Mouse (Mus musculus): ENCODE data around the gene Vamp8. TPM values are rescaled to one million over a fixed set of nuclear protein-coding genes. Genes with fewer than 3 reads are reported as not detected.

Gene Vamp8
- total RNA-seq, 1 experiment from 2014 or later = 270 TPM

DNA sequence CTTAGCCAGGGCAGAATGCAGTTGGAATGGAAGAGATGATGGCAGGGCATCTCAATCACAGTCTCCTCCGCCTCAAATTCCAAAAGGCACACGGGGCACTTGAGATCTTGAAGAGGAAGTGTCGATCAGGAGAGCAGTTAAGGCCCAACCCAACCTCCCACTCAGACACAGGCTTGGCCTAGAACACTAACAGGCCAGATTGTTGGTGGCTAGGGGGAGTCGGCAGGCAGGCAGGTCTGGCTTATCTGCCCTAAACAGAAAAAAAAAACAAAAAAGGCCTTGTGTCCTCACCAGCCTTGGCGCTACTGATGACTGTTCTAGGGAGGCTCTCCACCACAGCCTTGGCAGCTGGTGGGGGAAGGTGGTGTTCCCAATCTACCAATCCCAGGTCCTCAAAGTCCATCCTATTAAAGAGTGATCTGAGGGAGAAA is 29.4 kb downstream of the Vamp8 start:
- ATAC-seq (replicated peaks in 1 of 2; ENCODE audit: insufficient read depth in 1 of 2, low FRiP score in 2 of 2, low TSS enrichment in 1 of 2, low read depth in 1 of 2, poor library complexity in 2 of 2, severe bottlenecking in 2 of 2) = no peak

GRCm38 (mm10) chr6:72360599-72360935 is 29.9 kb downstream of the Vamp8 start:
- ATAC-seq (replicated peaks in 1 of 2; ENCODE audit: insufficient read depth in 1 of 2, low FRiP score in 2 of 2, low TSS enrichment in 1 of 2, low read depth in 1 of 2, poor library complexity in 2 of 2, severe bottlenecking in 2 of 2) = no peak

GRCm38 (mm10) chr6:72359891-72360598 is 30.5 kb downstream of the Vamp8 start:
- no peak for ATAC-seq (replicated peaks in 1 of 2; ENCODE audit: insufficient read depth in 1 of 2, low FRiP score in 2 of 2, low TSS enrichment in 1 of 2, low read depth in 1 of 2, poor library complexity in 2 of 2, severe bottlenecking in 2 of 2)

GRCm38 (mm10) chr6:72359343-72359742 is 31.2 kb downstream of the Vamp8 start:
- no peak for ATAC-seq (replicated peaks in 1 of 2; ENCODE audit: insufficient read depth in 1 of 2, low FRiP score in 2 of 2, low TSS enrichment in 1 of 2, low read depth in 1 of 2, poor library complexity in 2 of 2, severe bottlenecking in 2 of 2)

DNA sequence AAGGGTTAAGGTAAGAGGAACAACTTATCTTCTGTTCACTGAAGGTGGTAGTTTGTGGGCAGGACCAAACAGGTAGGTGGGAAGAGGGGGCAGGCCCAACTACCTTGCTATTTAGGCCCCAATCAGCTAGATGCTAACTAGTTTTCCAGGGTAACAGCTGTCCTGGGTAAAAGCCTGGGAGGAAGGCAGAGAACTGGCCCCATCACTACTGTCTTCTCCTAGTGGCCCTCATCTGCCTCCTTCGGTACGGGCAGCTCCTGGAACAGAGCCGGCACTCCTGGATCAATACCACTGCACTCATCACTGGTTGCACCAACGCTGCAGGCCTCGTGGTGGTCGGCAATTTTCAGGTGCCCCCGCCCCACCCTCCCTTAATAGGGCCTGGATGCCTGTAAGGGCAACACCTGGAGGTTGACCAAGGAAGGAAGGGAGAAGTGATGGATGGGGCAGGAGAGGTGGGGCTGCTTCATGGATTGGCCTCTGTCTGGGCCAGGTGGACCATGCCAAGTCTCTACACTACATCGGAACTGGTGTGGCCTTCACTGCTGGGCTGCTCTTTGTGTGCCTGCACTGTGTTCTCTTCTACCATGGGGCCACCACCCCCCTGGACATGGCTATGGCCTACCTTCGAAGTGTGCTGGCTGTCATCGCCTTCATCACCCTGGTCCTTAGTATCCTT is 32.3 kb downstream of the Vamp8 start:
- ATAC-seq (replicated peaks in 1 of 2; ENCODE audit: insufficient read depth in 1 of 2, low FRiP score in 2 of 2, low TSS enrichment in 1 of 2, low read depth in 1 of 2, poor library complexity in 2 of 2, severe bottlenecking in 2 of 2) = no peak

- ATAC-seq (replicated peaks in 1 of 2; ENCODE audit: insufficient read depth in 1 of 2, low FRiP score in 2 of 2, low TSS enrichment in 1 of 2, low read depth in 1 of 2, poor library complexity in 2 of 2, severe bottlenecking in 2 of 2) = no peak
Observed at GRCm38 (mm10) chr6:72357164-72358079, 33.1 kb downstream of the Vamp8 start.

- ATAC-seq (replicated peaks in 1 of 2; ENCODE audit: insufficient read depth in 1 of 2, low FRiP score in 2 of 2, low TSS enrichment in 1 of 2, low read depth in 1 of 2, poor library complexity in 2 of 2, severe bottlenecking in 2 of 2) = no peak
Observed at GRCm38 (mm10) chr6:72356001-72356532, 34.4 kb downstream of the Vamp8 start.

DNA sequence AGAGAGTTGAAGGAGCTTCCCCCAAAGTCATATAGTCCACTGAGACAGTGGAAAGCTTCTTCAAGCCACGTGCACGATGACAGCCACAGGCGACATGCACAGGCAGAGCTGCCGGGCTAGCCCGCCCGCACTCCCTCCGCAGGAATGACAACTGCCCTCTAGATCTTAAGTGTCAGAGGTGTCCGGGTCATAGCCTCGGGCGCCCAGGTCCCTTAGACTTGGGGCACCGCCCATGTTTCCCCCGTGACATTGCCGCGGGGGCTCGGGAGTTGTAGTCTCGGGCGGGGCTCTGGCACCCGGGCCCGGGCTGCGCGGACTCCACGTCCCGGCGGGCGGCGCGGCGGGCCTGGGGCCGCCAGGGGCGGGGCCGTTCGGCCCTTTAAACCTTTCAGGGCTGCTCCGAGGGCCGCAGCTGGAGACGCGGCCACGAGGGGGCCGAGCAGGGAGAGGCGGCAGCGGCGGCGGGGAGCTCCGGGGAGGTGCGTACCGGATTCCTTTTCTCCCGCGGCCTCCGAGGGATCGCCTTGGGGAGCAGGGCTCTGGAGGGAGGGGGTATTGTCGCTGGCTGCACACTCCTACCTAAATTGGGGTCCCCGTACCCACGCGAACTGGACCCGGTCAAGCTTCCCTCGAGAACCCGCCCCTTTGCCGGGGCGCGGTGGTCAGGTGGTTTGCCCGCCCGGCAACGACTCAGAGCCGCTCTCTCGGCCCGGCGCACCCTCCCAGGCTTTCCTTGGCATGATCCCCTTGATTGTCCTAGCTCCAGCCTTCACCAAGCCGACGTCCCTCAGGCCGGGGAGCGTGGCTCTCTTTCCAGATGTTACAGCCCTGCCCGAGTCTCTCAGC is 35.2 kb downstream of the Vamp8 start, which contains the start of gene Tmem150a:
Tmem150a (plus strand) TSS at position 382 of the 846 bp plus-strand sequence.
- peak; percentile 42 to 61 for ATAC-seq (replicated peaks in 1 of 2; ENCODE audit: insufficient read depth in 1 of 2, low FRiP score in 2 of 2, low TSS enrichment in 1 of 2, low read depth in 1 of 2, poor library complexity in 2 of 2, severe bottlenecking in 2 of 2)

- no peak for ATAC-seq (replicated peaks in 1 of 2; ENCODE audit: insufficient read depth in 1 of 2, low FRiP score in 2 of 2, low TSS enrichment in 1 of 2, low read depth in 1 of 2, poor library complexity in 2 of 2, severe bottlenecking in 2 of 2)
Observed at GRCm38 (mm10) chr6:72354025-72354424, 36.5 kb downstream of the Vamp8 start.

DNA sequence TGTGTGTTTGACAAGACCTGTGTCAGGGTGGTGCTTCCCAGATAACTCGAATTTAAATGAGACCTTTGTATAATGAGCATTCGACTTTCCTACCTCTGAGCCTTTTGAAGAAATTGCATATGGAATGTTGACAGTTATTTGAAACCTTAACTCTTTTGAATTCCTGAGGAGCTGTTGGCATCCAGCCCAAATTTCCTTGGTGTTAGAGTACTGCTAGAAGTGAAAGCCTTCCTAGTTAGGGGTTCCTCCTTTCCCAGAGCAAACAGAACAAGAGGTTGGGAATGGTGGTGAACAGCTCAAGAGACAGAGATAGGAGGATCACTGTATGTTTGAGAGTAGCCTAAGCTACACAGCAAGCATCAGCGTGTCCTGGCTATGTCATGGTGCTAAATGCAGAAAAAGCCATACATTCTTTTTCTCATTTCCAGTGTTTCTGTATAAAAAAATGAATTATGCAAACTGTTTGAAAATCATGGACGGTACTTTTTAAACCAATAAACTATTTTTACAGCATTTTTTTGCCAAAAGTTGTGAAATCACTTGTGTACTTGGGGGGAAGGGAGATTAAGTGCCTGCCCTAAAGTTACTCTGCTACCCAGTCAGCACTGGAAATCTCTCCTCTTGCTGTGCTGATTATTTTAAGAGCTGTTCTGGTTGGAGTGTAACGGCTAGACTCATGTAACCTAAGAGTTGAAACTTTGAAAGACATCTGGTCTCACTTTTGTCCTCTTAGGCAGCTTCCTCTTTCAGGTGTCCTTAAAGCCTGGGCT is 37.7 kb downstream of the Vamp8 start:
- no peak for ATAC-seq (replicated peaks in 1 of 2; ENCODE audit: insufficient read depth in 1 of 2, low FRiP score in 2 of 2, low TSS enrichment in 1 of 2, low read depth in 1 of 2, poor library complexity in 2 of 2, severe bottlenecking in 2 of 2)

DNA sequence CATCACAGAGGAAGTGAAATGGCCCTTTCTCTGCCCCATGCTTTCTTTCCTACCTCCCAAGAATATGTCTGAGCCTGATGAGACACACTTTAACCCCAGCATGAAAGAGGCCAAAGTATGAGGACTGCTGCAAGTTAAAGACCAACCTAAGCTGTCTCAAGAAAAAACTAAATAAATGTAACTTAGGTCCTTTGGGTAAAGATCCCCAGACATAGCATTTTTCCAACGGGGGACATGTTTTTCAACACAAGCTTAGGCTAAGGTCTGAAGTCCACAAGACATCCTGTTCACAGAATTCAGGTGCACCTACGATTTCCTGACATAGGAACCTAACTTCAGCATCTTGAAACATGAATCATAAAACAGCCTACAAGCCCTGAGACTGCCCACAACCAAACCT is 40.3 kb downstream of the Vamp8 start:
- no peak for ATAC-seq (replicated peaks in 1 of 2; ENCODE audit: insufficient read depth in 1 of 2, low FRiP score in 2 of 2, low TSS enrichment in 1 of 2, low read depth in 1 of 2, poor library complexity in 2 of 2, severe bottlenecking in 2 of 2)

- ATAC-seq (replicated peaks in 1 of 2; ENCODE audit: insufficient read depth in 1 of 2, low FRiP score in 2 of 2, low TSS enrichment in 1 of 2, low read depth in 1 of 2, poor library complexity in 2 of 2, severe bottlenecking in 2 of 2) = no peak
Observed at GRCm38 (mm10) chr6:72348411-72348810, 42.1 kb downstream of the Vamp8 start.

- peak; percentile 43 to 54 for ATAC-seq (replicated peaks in 1 of 2; ENCODE audit: insufficient read depth in 1 of 2, low FRiP score in 2 of 2, low TSS enrichment in 1 of 2, low read depth in 1 of 2, poor library complexity in 2 of 2, severe bottlenecking in 2 of 2)
Observed at GRCm38 (mm10) chr6:72347166-72347941, 43.1 kb downstream of the Vamp8 start, which contains the start of gene 0610030E20Rik. TSS of gene 0610030E20Rik (plus strand) at chr6:72347317.

DNA sequence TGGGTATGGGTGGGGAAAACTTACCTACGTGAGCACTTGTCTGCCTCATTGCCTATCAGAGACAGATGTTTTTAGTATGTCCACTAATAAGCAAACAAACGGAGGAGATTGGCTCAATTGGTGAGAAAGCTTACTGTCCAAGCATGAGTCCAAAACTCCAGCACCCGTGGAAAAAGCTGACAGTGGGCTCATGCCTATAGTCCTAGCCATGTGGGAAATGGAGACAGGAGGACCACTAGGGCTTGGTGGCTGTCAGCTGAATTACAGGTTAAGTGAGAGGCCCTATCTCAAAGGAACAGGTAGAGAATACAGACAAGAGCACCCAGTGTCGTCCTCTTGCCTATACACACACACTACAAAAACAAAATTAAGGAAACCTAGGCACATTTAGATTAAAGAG is 44.2 kb downstream of the Vamp8 start:
- no peak for ATAC-seq (replicated peaks in 1 of 2; ENCODE audit: insufficient read depth in 1 of 2, low FRiP score in 2 of 2, low TSS enrichment in 1 of 2, low read depth in 1 of 2, poor library complexity in 2 of 2, severe bottlenecking in 2 of 2)

- ATAC-seq (replicated peaks in 1 of 2; ENCODE audit: insufficient read depth in 1 of 2, low FRiP score in 2 of 2, low TSS enrichment in 1 of 2, low read depth in 1 of 2, poor library complexity in 2 of 2, severe bottlenecking in 2 of 2) = no peak
Observed at GRCm38 (mm10) chr6:72345633-72346032, 44.9 kb downstream of the Vamp8 start.

All from hematopoietic stem cell, adult 5-6 weeks (primary cell).